Mouse (Mus musculus) midbrain, postnatal 0 days (tissue): ENCODE measurements at regions not wholly inside any gene's neighbourhood (a gene's known extent, or its start where the extent isn't known, plus 50 kb on each side); places are given as distances from the start of the nearest gene placed in this dataset.

Experiments
- ATAC-seq: fragments of 200-750 bp; cut with Nextera tagmentation; 2 replicates; pipeline ENCODE4 v1.8.0; 2017; ENCODE audit warnings: moderate number of reproducible peaks, mild to moderate bottlenecking, moderate TSS enrichment, moderate library complexity; ENCODE audit not compliant: low FRiP score
- DNase-seq: peaks from one replicate; pipeline ENCODE4 v3.0.0-alpha.2; 2015; ENCODE audit warnings: low spot score
- H3K27ac ChIP-seq: fragments of 300-500 bp; sonication (generic); 2 replicates; pipeline ENCODE4 v1.5.1; 2014; ENCODE audit warnings: low read depth, mild to moderate bottlenecking, low read length, mixed read lengths
- H3K27me3 ChIP-seq: fragments of 300-500 bp; sonication (generic); 2 replicates; pipeline ENCODE4 v1.6.1; 2014; ENCODE audit warnings: low read length, control low read depth, mixed read lengths; ENCODE audit not compliant: insufficient read depth
- H3K36me3 ChIP-seq: fragments of 300-500 bp; sonication (generic); 2 replicates; pipeline ENCODE4 v1.6.1; 2014; ENCODE audit warnings: low read length, control low read depth, mixed read lengths; ENCODE audit not compliant: insufficient read depth
- H3K4me1 ChIP-seq: fragments of 300-500 bp; sonication (generic); 2 replicates; pipeline ENCODE4 v1.6.1; 2014; ENCODE audit warnings: mild to moderate bottlenecking, control low read depth, antibody characterized with exemption, low read length, mixed read lengths; ENCODE audit not compliant: insufficient read depth
- H3K4me2 ChIP-seq: fragments of 300-500 bp; sonication (generic); 2 replicates; pipeline ENCODE4 v1.6.1; 2014; ENCODE audit warnings: low read depth, mild to moderate bottlenecking, low read length, mixed read lengths; ENCODE audit not compliant: poor library complexity, severe bottlenecking
- H3K4me3 ChIP-seq: fragments of 300-500 bp; sonication (generic); 2 replicates; pipeline ENCODE4 v1.5.1; 2014; ENCODE audit warnings: low read depth, mild to moderate bottlenecking, low read length, moderate library complexity
- H3K9ac ChIP-seq: fragments of 300-500 bp; sonication (generic); replicated peaks from 2 replicates; pipeline ENCODE4 v1.6.1; 2014; ENCODE audit warnings: mild to moderate bottlenecking, low read length, moderate library complexity, mixed read lengths; ENCODE audit not compliant: poor library complexity, severe bottlenecking
- H3K9me3 ChIP-seq: fragments of 300-500 bp; sonication (generic); 2 replicates; pipeline ENCODE4 v1.6.1; 2016; ENCODE audit warnings: low read length, control low read depth
- CTCF ChIP-seq: IDR thresholded peaks from 2 replicates; pipeline ENCODE4 v1.5.1; 2016; ENCODE audit warnings: antibody characterized with exemption, mild to moderate bottlenecking
- WGBS: fragments of 180-500 bp; shearing (Covaris S2); extraction: QIAGEN DNeasy Blood & Tissue Kit; methylation state at CpG from one replicate; pipeline ENCODE4 v1.1.7; 2014; 5-methylcytosine and 5-hydroxymethylcytosine counted together

DNA sequence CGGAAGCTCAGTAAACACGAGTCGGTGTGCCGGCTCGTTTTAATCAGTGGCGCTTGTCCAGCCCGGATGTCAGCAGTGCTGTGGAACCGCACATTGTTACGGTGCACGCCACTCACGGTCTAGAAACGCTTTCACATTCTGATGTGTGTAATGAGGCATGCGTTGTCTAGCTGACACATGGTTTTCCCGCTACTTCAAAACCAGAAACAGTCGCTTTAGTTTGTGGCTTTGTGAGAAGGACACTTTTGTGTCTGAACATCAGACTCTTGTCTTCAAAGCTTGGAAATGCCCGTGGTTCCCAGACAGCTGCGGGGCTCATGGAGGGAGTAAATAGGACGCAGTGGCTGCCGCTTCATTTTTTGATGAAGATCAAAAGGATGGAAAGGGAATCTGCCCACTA, 77.0 kb upstream of the Lgr5 start:
- ATAC-seq (0 out of 2 replicates have a peak, but pooled peaks have one; percentile 58), DNase-seq (peak; percentile 59)
- no peaks in the 10 kb centered on the region for H3K9me3 ChIP-seq
- H3K36me3 ChIP-seq = no peaks in the 10 kb centered on the region
- H3K4me3 ChIP-seq = peak overlapping the region; percentile 25
- WGBS = 54% methylated on average over 19 of the region's 19 CpGs
- H3K4me2 ChIP-seq = peak overlapping the region; percentile 44
- no peak for TF ChIP-seq CTCF
- no peaks in the 10 kb centered on the region for H3K4me1 ChIP-seq
- H3K27me3 ChIP-seq = no peaks in the 10 kb centered on the region
- no peak overlapping the region for H3K27ac ChIP-seq
- no peak overlapping the region for H3K9ac ChIP-seq

DNA sequence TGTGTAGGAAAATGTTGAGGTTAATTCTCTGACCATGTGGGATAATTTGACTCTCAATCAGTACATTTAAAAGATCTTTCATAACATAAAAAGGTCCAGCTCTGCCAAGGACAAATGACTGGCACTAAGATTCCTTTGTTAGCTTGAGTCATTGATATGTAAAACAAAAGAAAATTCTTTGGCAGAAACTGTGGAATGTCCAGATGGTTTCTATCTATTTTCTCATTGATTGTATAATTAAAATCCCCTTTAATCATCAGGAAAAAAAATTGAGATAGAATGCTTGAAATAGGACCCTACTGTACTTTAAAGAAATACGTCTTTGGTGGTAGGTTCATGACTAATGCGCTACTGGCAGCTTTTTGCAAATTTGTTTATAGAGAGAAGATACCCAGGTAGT, 89.1 kb upstream of the Lgr5 start:
- Histone ChIP-seq H3K4me3 (no peak overlapping the region), H3K4me1 (no peaks in the 10 kb centered on the region), H3K9me3 (no peaks in the 10 kb centered on the region), H3K4me2 (no peak overlapping the region), H3K27me3 (no peaks in the 10 kb centered on the region), H3K27ac (no peak overlapping the region), H3K36me3 (no peaks in the 10 kb centered on the region), H3K9ac (no peak overlapping the region)
- ATAC-seq (no peak), DNase-seq (no peak)
- TF ChIP-seq CTCF = no peak
- 90% methylated on average over 2 of the region's 2 CpGs for WGBS

DNA sequence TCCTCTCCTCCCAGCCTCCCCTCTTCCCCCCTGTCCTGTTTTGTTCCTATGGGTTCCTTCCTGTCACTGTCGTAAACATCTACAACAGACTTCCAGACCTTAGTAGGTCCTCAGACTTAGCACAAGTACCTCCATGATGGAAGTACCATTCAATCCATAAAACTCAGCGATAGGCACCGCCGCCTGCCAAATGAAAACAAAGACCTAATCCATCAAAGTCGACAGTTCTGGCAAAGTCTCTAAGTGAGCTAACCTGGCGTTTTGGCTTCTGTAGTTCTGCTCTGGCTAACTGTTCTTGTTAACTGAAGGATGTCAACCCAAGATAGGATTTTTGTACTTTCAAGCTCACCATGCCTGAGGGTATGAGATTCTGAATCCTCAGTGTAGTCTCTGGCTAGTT, 93.5 kb upstream of the Lgr5 start:
- no peak overlapping the region for H3K27ac ChIP-seq
- no peak for ATAC-seq
- DNase-seq = peak; percentile 31
- H3K27me3 ChIP-seq = no peaks in the 10 kb centered on the region
- no peak overlapping the region for H3K9ac ChIP-seq
- H3K4me1 ChIP-seq = no peaks in the 10 kb centered on the region
- TF ChIP-seq CTCF = no peak
- no peaks in the 10 kb centered on the region for H3K9me3 ChIP-seq
- H3K36me3 ChIP-seq = no peaks in the 10 kb centered on the region
- WGBS = 75% methylated on average over 6 of the region's 6 CpGs
- no peak overlapping the region for H3K4me2 ChIP-seq
- H3K4me3 ChIP-seq = no peak overlapping the region

DNA sequence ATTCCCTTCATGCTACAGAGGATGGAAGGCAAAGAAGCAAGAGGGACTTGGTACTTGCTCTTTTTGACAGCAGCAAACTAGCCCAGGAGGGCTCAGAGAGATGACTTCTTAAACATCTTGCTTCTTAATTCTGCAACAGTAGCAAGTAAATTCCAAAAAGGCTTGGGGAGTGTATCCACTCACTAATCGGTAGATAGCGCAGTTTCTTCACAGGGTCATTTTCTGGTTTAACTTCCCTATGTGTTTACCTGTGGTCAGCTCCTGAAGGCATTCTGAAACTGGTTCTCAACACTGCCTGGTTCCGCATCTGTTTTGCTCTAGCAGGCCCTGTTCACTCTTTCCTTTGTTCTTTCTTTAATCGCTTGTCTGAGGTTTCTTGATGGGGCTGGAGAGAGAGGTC, 104.4 kb upstream of the Lgr5 start:
- TF ChIP-seq CTCF = no peak
- H3K4me3 ChIP-seq = no peak overlapping the region
- ATAC-seq (no peak), DNase-seq (no peak)
- H3K9me3 ChIP-seq = no peaks in the 10 kb centered on the region
- WGBS = 93% methylated on average over 4 of the region's 4 CpGs
- no peak overlapping the region for H3K27ac ChIP-seq
- H3K36me3 ChIP-seq = no peaks in the 10 kb centered on the region
- no peak overlapping the region for H3K4me2 ChIP-seq
- H3K9ac ChIP-seq = no peak overlapping the region
- no peaks in the 10 kb centered on the region for H3K4me1 ChIP-seq
- no peaks in the 10 kb centered on the region for H3K27me3 ChIP-seq

DNA sequence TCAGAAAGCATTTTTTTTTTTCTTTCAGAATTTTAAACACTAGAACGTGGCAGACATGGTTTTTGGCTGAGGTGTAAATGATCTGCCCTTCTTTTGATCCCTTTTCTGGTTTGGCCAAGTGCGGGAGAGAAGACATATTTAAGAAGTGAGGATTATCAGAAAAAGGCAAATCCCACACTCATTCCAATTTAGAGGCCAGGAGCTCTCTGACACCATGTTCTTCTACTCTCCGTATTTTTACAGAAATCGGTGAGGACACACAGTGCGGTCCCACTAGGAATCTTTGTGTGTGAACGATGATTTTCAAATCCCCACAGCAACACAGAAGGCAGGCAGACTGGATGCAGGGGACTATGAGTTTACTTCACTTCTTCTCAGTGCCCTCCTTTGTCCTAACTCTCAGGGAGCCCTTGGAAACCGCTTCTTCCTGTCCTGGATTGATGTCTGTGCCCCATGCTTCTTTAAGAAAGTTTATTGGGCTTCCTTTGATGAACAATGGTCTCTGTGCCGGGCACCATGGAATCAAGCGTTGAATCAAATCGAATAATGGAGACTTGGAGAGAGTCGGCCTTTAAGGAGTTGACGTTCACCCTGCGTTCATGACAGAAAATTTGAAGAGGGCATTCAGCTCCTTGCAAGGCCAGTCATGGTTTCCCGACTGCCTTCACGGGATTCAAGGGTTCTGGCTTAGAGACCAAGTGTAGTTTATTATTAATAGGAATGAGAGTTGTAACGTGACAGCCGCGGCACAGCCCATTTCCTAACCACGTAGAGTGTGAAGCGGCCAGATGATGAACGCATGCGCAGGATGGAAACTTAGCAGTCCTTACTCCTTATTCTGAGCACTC, 106.6 kb upstream of the Lgr5 start:
- DNase-seq (peak; percentile 31), ATAC-seq (no peak; the same call in 1 of the 2 replicates)
- WGBS = 77% methylated on average over 22 of the region's 22 CpGs
- H3K4me3 ChIP-seq = no peak overlapping the region
- no peak overlapping the region for H3K4me2 ChIP-seq
- H3K36me3 ChIP-seq = no peaks in the 10 kb centered on the region
- H3K9me3 ChIP-seq = no peaks in the 10 kb centered on the region
- no peak overlapping the region for H3K9ac ChIP-seq
- no peaks in the 10 kb centered on the region for H3K4me1 ChIP-seq
- H3K27me3 ChIP-seq = no peaks in the 10 kb centered on the region
- H3K27ac ChIP-seq = no peak overlapping the region
- no peak for TF ChIP-seq CTCF

DNA sequence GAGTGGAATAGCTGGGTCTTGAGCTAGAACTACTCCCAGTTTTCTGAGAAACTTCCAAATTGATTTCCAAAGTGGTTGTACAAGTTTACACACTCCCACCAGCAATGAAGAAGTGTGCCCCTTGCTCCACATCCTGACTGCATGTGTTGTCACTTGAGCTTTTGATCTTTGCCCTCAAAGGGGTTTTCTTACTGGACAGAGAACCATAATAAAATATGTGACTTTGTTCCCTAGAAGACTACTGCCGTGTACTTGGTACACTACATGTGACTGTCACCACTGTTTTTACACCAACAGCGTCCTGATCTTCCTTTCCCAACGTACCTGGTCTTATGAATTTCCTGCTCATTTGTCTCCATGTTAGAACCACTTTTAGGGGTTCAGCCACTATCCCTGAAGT, 114.3 kb upstream of the Tspan8 start:
- H3K9me3 ChIP-seq = no peaks in the 10 kb centered on the region
- ATAC-seq (no peak), DNase-seq (no peak)
- no peaks in the 10 kb centered on the region for H3K27me3 ChIP-seq
- no peaks in the 10 kb centered on the region for H3K4me1 ChIP-seq
- 87% methylated on average over 3 of the region's 3 CpGs for WGBS
- H3K4me2 ChIP-seq = no peak overlapping the region
- H3K4me3 ChIP-seq = no peak overlapping the region
- TF ChIP-seq CTCF = no peak
- H3K9ac ChIP-seq = no peak overlapping the region
- H3K36me3 ChIP-seq = no peaks in the 10 kb centered on the region
- no peak overlapping the region for H3K27ac ChIP-seq
